Mouse (Mus musculus): ENCODE data around the gene Plek2. TPM values are rescaled to one million over a fixed set of nuclear protein-coding genes. Genes with fewer than 3 reads are reported as not detected.
"Not testable (repeated sequence)": the region's sequence is repeated elsewhere in the genome, so short reads cannot be mapped to it uniquely, and the experiment has no call there.

Gene Plek2
- polyA plus RNA-seq, 1 experiment from 2014 or later, result 1.8 TPM

DNA sequence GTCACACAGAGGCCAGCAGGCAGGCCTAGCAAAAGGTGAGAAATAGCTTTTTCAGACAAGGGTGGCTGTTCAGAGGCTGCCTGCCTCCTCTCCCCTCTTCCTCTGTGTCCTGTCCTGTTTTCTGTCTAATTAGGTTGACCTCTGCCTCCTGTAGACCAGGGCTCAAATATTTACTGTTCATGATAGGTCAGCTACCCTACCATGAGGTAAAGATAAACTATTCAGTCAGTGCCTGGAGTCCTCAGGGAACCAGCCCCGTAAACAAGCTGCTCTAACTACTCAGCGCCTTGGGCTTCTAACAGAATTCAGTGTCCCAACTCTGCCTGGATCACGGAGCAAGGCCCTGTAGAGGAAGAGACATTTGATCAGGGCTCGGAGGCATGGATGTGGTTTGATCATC is 29.7 kb upstream of the Plek2 start:
- Histone ChIP-seq H3K9me3 (ENCODE audit: control insufficient read depth, low read length) (no peaks in the 10 kb centered on the region), H3K27ac (no peak overlapping the region), H3K9ac (no peak overlapping the region), H3K4me1 (replicated peaks; ENCODE audit: control insufficient read depth, insufficient read depth, low read length) (no peaks in the 10 kb centered on the region), H3K36me3 (replicated peaks; ENCODE audit: control insufficient read depth, insufficient read depth) (no peaks in the 10 kb centered on the region), H3K27me3 (ENCODE audit: control insufficient read depth, insufficient read depth, low read length) (no peaks in the 10 kb centered on the region), H3K4me3 (replicated peaks; ENCODE audit: low read length) (no peak overlapping the region), H3K4me2 (replicated peaks) (no peak overlapping the region)
- 71% methylated on average over 4 of the region's 4 CpGs for WGBS
- ATAC-seq (ENCODE audit: low FRiP score) (no peak), DNase-seq (ENCODE audit: low spot score) (no peak)

DNA sequence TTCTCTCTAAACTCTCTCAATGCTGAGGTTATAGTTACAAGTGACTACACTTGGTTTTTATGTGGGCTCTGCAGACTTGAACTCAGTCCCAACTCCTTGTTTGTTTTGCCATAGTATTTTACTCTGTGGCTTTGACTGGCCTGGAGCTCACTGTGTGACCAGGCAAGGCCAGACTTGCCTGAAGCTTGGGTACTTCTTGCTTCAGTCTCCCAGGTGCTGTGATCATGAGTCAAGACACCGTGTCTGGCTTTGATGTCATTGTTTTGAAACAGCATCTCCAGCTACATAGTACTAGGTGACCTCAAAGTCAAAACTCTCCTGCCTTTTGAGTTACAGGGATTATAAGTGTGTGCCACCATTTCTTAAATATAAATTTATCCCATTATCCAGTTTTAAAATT is 23.1 kb upstream of the Plek2 start:
- no peak overlapping the region for H3K4me2 ChIP-seq (replicated peaks)
- WGBS, result 77% methylated on average over 1 of the region's 1 CpGs
- H3K4me3 ChIP-seq (replicated peaks; ENCODE audit: low read length), result no peak overlapping the region
- H3K4me1 ChIP-seq (replicated peaks; ENCODE audit: control insufficient read depth, insufficient read depth, low read length), result no peaks in the 10 kb centered on the region
- DNase-seq (ENCODE audit: low spot score) (no peak), ATAC-seq (ENCODE audit: low FRiP score) (no peak)
- H3K9ac ChIP-seq, result no peak overlapping the region
- H3K9me3 ChIP-seq (ENCODE audit: control insufficient read depth, low read length), result no peaks in the 10 kb centered on the region
- H3K27me3 ChIP-seq (ENCODE audit: control insufficient read depth, insufficient read depth, low read length), result no peaks in the 10 kb centered on the region
- no peak overlapping the region for H3K27ac ChIP-seq
- no peaks in the 10 kb centered on the region for H3K36me3 ChIP-seq (replicated peaks; ENCODE audit: control insufficient read depth, insufficient read depth)

DNA sequence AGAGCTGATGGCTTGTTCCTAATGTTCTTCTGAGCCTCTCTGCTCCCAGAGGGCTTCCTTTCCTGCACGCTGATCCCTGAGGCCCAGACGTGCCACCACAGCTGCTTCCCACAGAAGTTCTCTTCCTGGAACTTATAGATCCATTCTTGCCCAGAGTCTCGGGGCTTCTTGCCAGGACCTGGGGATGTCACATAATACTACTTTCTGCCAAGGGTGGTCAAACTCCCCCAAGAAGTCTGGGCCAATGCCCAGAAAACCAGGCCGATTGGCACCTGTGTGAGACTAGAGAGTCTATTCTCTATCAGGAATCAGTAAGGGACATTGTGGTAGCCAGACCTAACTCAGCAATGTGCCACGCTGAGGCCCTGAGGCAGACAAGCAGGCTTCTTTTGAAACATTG is 20.5 kb upstream of the Plek2 start:
- Histone ChIP-seq H3K4me3 (replicated peaks; ENCODE audit: low read length) (no peak overlapping the region), H3K27me3 (ENCODE audit: control insufficient read depth, insufficient read depth, low read length) (no peaks in the 10 kb centered on the region), H3K27ac (no peak overlapping the region), H3K9me3 (ENCODE audit: control insufficient read depth, low read length) (no peaks in the 10 kb centered on the region), H3K36me3 (replicated peaks; ENCODE audit: control insufficient read depth, insufficient read depth) (no peaks in the 10 kb centered on the region), H3K9ac (no peak overlapping the region), H3K4me2 (replicated peaks) (no peak overlapping the region), H3K4me1 (replicated peaks; ENCODE audit: control insufficient read depth, insufficient read depth, low read length) (no peaks in the 10 kb centered on the region)
- no peak for DNase-seq (ENCODE audit: low spot score)
- ATAC-seq (ENCODE audit: low FRiP score), result no peak
- WGBS, result 74% methylated on average over 5 of the region's 5 CpGs

GRCm38 (mm10) chr12:78923539-78924189 is 16.9 kb upstream of the Plek2 start:
- Histone ChIP-seq H3K27me3 (ENCODE audit: control insufficient read depth, insufficient read depth, low read length) (no peaks in the 10 kb centered on the region), H3K9ac (no peak overlapping the region), H3K4me3 (replicated peaks; ENCODE audit: low read length) (no peak overlapping the region), H3K4me2 (replicated peaks) (no peak overlapping the region), H3K36me3 (replicated peaks; ENCODE audit: control insufficient read depth, insufficient read depth) (no peaks in the 10 kb centered on the region), H3K9me3 (ENCODE audit: control insufficient read depth, low read length) (no peaks in the 10 kb centered on the region), H3K4me1 (replicated peaks; ENCODE audit: control insufficient read depth, insufficient read depth, low read length) (0 out of 2 replicates have a peak, but pooled peaks cover 3% of the 10 kb centered on the region), H3K27ac (no peak overlapping the region)
- WGBS, result 92% methylated on average over 7 of the region's 7 CpGs
- DNase-seq (ENCODE audit: low spot score) (no peak), ATAC-seq (ENCODE audit: low FRiP score) (no peak)

- H3K9ac ChIP-seq; H3K4me3 ChIP-seq (replicated peaks; ENCODE audit: low read length); DNase-seq (ENCODE audit: low spot score): not testable (repeated sequence)
Observed at GRCm38 (mm10) chr12:78922977-78923376, 16.2 kb upstream of the Plek2 start.

GRCm38 (mm10) chr12:78922058-78922457 is 15.3 kb upstream of the Plek2 start:
- H3K36me3 ChIP-seq (replicated peaks; ENCODE audit: control insufficient read depth, insufficient read depth), result no peaks in the 10 kb centered on the region
- no peak overlapping the region for H3K4me2 ChIP-seq (replicated peaks)
- no peaks in the 10 kb centered on the region for H3K9me3 ChIP-seq (ENCODE audit: control insufficient read depth, low read length)
- DNase-seq (ENCODE audit: low spot score) (no peak), ATAC-seq (ENCODE audit: low FRiP score) (no peak)
- H3K27me3 ChIP-seq (ENCODE audit: control insufficient read depth, insufficient read depth, low read length), result no peaks in the 10 kb centered on the region
- peaks cover 5% of the 10 kb centered on the region; the same call in 1 of the 2 replicates for H3K4me1 ChIP-seq (replicated peaks; ENCODE audit: control insufficient read depth, insufficient read depth, low read length)
- 78% methylated on average over 3 of the region's 3 CpGs for WGBS
- no peak overlapping the region for H3K4me3 ChIP-seq (replicated peaks; ENCODE audit: low read length)
- H3K27ac ChIP-seq, result no peak overlapping the region
- no peak overlapping the region for H3K9ac ChIP-seq

More at GRCm38 (mm10) chr12:78922977-78923376, 16.2 kb upstream of the Plek2 start:
- H3K4me2 ChIP-seq (replicated peaks); H3K27ac ChIP-seq; H3K36me3 ChIP-seq (replicated peaks; ENCODE audit: control insufficient read depth, insufficient read depth); H3K9me3 ChIP-seq (ENCODE audit: control insufficient read depth, low read length); ATAC-seq (ENCODE audit: low FRiP score); H3K27me3 ChIP-seq (ENCODE audit: control insufficient read depth, insufficient read depth, low read length); H3K4me1 ChIP-seq (replicated peaks; ENCODE audit: control insufficient read depth, insufficient read depth, low read length): not testable (repeated sequence)

DNA sequence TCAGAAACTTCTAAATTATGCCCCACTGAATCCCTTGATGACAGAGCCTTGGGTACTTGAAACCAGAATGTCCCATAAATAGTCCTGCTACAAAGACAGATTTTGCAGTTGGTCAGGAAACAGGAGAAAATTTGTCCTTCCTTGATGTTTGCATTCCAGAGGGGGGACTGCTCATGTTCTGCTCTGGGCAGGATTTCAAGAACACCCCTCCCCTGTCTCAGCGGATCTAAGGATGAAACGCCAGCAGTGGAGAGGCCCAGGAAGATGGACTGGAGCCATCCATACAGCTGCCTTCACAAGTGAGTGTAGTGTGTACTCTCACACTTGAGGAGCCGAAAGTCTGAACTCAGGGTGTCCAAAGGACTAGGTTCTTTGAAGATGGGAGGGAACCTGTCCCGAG is 14.7 kb upstream of the Plek2 start:
- WGBS, result 80% methylated on average over 4 of the region's 4 CpGs
- H3K9me3 ChIP-seq (ENCODE audit: control insufficient read depth, low read length), result no peaks in the 10 kb centered on the region

GRCm38 (mm10) chr12:78919079-78919712 is 12.4 kb upstream of the Plek2 start:
- Histone ChIP-seq H3K27me3 (ENCODE audit: control insufficient read depth, insufficient read depth, low read length) (no peaks in the 10 kb centered on the region), H3K4me1 (replicated peaks; ENCODE audit: control insufficient read depth, insufficient read depth, low read length) (peaks cover 5% of the 10 kb centered on the region; the same call in 1 of the 2 replicates), H3K4me3 (replicated peaks; ENCODE audit: low read length) (no peak overlapping the region), H3K9ac (no peak overlapping the region), H3K36me3 (replicated peaks; ENCODE audit: control insufficient read depth, insufficient read depth) (no peaks in the 10 kb centered on the region), H3K4me2 (replicated peaks) (peak overlapping the region; percentile 27), H3K27ac (no peak overlapping the region), H3K9me3 (ENCODE audit: control insufficient read depth, low read length) (no peaks in the 10 kb centered on the region)
- DNase-seq (ENCODE audit: low spot score) (peak; percentile 85), ATAC-seq (ENCODE audit: low FRiP score) (peak; percentile 70)
- 34% methylated on average over 16 of the region's 16 CpGs for WGBS

More for the DNA sequence above, 14.7 kb upstream of the Plek2 start:
- no peaks in the 10 kb centered on the region for H3K27me3 ChIP-seq (ENCODE audit: control insufficient read depth, insufficient read depth, low read length)
- no peak overlapping the region for H3K27ac ChIP-seq
- H3K36me3 ChIP-seq (replicated peaks; ENCODE audit: control insufficient read depth, insufficient read depth), result no peaks in the 10 kb centered on the region
- H3K4me1 ChIP-seq (replicated peaks; ENCODE audit: control insufficient read depth, insufficient read depth, low read length), result peaks cover 5% of the 10 kb centered on the region; the same call in 1 of the 2 replicates
- H3K4me3 ChIP-seq (replicated peaks; ENCODE audit: low read length), result no peak overlapping the region
- ATAC-seq (ENCODE audit: low FRiP score) (no peak), DNase-seq (ENCODE audit: low spot score) (no peak)
- H3K9ac ChIP-seq, result no peak overlapping the region
- no peak overlapping the region for H3K4me2 ChIP-seq (replicated peaks)

DNA sequence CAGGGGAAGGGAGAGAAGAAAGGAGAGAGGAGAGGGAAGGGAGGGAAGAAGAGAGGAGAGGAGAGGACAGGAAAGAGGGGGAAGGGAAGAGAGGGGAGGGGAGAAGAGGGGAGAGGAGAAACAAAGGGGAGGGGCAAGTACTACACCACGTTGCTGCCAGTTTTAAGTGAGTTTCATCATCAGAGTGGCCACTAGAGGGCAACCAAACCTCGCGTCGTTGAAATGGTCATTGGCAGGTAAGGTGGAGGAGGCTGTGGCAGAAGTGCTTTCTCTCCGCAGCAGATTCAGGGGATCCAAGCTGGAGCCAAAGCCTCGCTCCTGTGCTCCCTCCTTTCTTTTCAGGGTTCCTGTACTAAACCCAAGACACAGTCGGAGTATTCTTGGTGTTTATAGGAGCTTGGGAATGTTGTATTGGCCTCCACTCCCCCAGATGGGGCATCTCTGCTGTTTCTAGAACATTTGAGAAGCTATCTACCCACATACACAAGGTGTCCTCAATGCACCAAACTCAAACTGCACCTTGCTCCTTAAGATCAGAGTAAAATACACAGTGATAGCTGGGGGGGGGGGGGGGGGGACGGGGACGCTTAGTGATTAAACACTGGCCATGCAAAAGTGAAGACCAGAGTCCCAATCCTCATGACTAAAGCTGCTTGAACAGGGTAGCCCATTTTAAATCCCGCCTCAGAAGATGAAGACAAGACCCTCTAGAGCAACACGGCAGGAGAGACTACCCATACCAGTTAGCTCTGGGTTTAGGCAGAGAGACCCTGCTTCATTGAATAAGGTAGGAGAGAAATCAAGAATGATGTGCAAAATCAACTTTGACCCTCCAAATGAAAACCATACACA is 11.7 kb upstream of the Plek2 start:
- ATAC-seq (ENCODE audit: low FRiP score), result peak; percentile 85
- H3K27ac ChIP-seq, result no peak overlapping the region
- H3K36me3 ChIP-seq (replicated peaks; ENCODE audit: control insufficient read depth, insufficient read depth), result no peaks in the 10 kb centered on the region
- DNase-seq (ENCODE audit: low spot score), result peak; percentile 94
- peaks cover 3% of the 10 kb centered on the region; the same call in 1 of the 2 replicates for H3K27me3 ChIP-seq (ENCODE audit: control insufficient read depth, insufficient read depth, low read length)
- 0 out of 2 replicates have a peak overlapping the region, but pooled peaks have one; percentile 24 for H3K9ac ChIP-seq
- 12% methylated on average over 11 of the region's 11 CpGs for WGBS
- H3K4me2 ChIP-seq (replicated peaks), result peak overlapping the region; percentile 47
- H3K4me3 ChIP-seq (replicated peaks; ENCODE audit: low read length), result no peak overlapping the region
- H3K9me3 ChIP-seq (ENCODE audit: control insufficient read depth, low read length), result no peaks in the 10 kb centered on the region
- peaks cover 5% of the 10 kb centered on the region; the same call in 1 of the 2 replicates for H3K4me1 ChIP-seq (replicated peaks; ENCODE audit: control insufficient read depth, insufficient read depth, low read length)

Measured in hindbrain, embryonic 14.5 days (tissue).